Mouse (Mus musculus): ENCODE data around the gene Lmo2. TPM values are rescaled to one million over a fixed set of nuclear protein-coding genes. Genes with fewer than 3 reads are reported as not detected.
"Not testable (repeated sequence)": the region's sequence is repeated elsewhere in the genome, so short reads cannot be mapped to it uniquely, and the experiment has no call there.

Lmo2 gene
- polyA plus RNA-seq, 1 experiment from 2014 or later = 18.6 TPM

DNA sequence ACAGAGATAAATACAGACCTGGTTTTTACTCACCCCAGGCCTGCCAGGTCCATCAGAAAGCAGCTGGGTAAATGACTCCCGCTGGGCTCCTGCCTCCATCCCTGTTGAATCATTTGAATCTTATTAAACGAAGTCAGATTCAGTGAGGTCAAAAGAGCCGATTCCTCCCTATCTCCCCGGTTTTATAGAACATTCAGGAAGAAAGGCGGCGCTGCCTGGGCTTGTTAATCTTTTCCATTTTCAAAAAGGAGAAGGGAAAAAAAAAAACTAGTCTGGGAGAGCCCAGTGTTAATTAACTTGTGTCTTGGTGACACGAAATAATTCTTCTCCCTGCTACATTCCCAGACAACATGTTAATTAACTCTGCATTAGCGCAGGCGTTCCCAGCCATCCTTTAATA, 19.9 kb downstream of the Lmo2 start:
- Histone ChIP-seq H3K27me3 (peaks cover 4% of the 10 kb centered on the region; the same call in 1 of the 2 replicates), H3K4me1 (no peaks in the 10 kb centered on the region), H3K4me2 (replicated peaks) (no peak overlapping the region), H3K27ac (replicated peaks) (no peak overlapping the region), H3K9ac (no peak overlapping the region), H3K36me3 (no peaks in the 10 kb centered on the region), H3K9me3 (replicated peaks) (no peaks in the 10 kb centered on the region), H3K4me3 (replicated peaks) (no peak overlapping the region)
- WGBS = 57% methylated on average over 9 of the region's 9 CpGs
- ATAC-seq (ENCODE audit: insufficient number of reproducible peaks, low FRiP score, low TSS enrichment, low read depth) = no peak

DNA sequence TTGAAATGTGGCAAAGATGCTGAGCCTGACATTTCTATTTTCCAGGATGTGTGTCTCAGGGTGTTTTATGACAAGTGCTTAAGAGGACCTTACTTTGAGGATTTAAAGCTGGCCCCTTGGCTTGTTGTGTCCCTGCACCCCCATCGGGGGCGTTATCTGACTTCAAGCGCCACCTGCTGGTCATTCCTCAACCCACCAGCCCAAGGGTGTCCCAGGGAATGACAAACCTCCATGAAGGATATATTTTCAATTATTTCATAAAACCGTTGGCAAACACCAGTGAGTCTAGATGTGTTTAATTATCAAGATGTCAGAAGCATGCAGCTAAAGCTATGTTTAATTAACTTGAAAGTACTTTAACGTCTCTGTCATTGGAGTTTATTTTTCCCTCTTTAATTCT, 24.5 kb downstream of the Lmo2 start:
- no peak overlapping the region for H3K4me2 ChIP-seq (replicated peaks)
- H3K9me3 ChIP-seq (replicated peaks) = no peaks in the 10 kb centered on the region
- no peaks in the 10 kb centered on the region for H3K4me1 ChIP-seq
- no peaks in the 10 kb centered on the region for H3K36me3 ChIP-seq
- ATAC-seq (ENCODE audit: insufficient number of reproducible peaks, low FRiP score, low TSS enrichment, low read depth) = peak; percentile 67; the same call in 1 of the 2 replicates
- no peak overlapping the region for H3K4me3 ChIP-seq (replicated peaks)
- H3K27me3 ChIP-seq = peaks cover 4% of the 10 kb centered on the region; the same call in 1 of the 2 replicates
- H3K27ac ChIP-seq (replicated peaks) = no peak overlapping the region
- H3K9ac ChIP-seq = no peak overlapping the region
- 5% methylated on average over 5 of the region's 5 CpGs for WGBS

DNA sequence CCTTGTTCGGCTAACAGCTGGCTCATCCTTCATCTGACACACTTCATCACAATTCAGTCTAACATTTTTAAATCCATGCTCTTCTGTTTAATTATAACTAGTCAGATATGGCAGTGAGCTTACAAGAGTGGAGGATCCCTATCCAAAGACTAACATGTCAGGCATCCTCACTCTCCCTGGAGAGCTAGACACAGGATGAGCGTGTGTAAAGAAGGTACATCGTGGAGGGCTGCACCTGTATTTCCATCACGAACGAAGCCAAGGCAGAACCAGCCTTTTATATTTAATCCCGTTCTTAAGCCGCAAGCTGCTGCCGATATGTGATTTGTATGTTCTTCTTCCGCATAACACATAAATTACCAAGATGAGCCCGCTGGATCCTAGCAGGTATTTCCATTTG, 25.4 kb downstream of the Lmo2 start:
- Histone ChIP-seq H3K4me2 (replicated peaks) (no peak overlapping the region), H3K4me1 (no peaks in the 10 kb centered on the region), H3K9ac (no peak overlapping the region), H3K27me3 (peaks cover 4% of the 10 kb centered on the region; the same call in 1 of the 2 replicates), H3K9me3 (replicated peaks) (no peaks in the 10 kb centered on the region), H3K4me3 (replicated peaks) (no peak overlapping the region), H3K27ac (replicated peaks) (no peak overlapping the region), H3K36me3 (no peaks in the 10 kb centered on the region)
- ATAC-seq (ENCODE audit: insufficient number of reproducible peaks, low FRiP score, low TSS enrichment, low read depth) = no peak
- WGBS = 86% methylated on average over 10 of the region's 10 CpGs

DNA sequence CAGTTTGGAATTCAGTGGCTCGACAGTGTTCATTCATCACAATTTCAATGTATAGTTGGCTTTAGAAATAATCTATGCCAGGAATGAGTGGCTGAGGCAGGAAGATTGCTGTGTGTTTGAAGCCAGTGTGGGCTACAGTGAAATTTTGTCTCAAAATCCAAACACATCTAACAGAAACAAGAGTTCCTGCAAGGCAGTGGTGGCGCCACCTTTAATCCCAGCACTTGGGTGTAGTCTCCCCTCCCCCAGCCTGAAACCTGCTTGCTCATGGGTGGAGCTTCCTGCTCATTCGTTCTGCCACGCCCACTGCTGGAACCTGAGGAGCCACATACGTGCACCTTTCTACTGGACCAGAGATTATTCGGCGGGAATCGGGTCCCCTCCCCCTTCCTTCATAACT, 29.8 kb downstream of the Lmo2 start:
- not testable (repeated sequence) for H3K9me3 ChIP-seq (replicated peaks); H3K4me1 ChIP-seq; H3K27me3 ChIP-seq; H3K4me3 ChIP-seq (replicated peaks); H3K9ac ChIP-seq; H3K36me3 ChIP-seq; H3K4me2 ChIP-seq (replicated peaks); ATAC-seq (ENCODE audit: insufficient number of reproducible peaks, low FRiP score, low TSS enrichment, low read depth); H3K27ac ChIP-seq (replicated peaks)
- 68% methylated on average over 8 of the region's 8 CpGs for WGBS

DNA sequence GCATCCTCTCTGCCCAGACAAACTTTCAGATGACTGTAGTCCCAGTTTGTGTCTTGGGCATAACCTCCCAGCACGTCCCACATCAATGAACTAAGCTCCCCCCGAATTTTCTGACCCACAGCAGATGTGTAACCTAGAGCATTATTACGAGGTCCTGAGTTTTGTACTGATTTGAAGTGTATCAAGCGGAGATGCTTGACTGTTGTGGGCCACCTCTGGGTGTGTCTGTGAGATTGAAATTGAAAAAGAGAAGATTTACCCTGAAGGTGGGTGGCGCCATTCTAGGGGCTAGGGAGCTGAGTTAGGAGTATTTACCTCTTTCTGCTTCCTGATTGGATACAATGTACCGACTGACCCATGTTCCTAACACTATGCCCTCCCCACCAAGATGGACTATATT, 31.9 kb downstream of the Lmo2 start:
- no peak overlapping the region for H3K4me3 ChIP-seq (replicated peaks)
- WGBS = 84% methylated on average over 6 of the region's 6 CpGs
- H3K27ac ChIP-seq (replicated peaks) = no peak overlapping the region
- no peaks in the 10 kb centered on the region for H3K36me3 ChIP-seq
- H3K4me1 ChIP-seq = no peaks in the 10 kb centered on the region
- ATAC-seq (ENCODE audit: insufficient number of reproducible peaks, low FRiP score, low TSS enrichment, low read depth) = no peak
- H3K27me3 ChIP-seq = peaks cover 10% of the 10 kb centered on the region
- no peak overlapping the region for H3K9ac ChIP-seq
- H3K9me3 ChIP-seq (replicated peaks) = no peaks in the 10 kb centered on the region
- no peak overlapping the region for H3K4me2 ChIP-seq (replicated peaks)

DNA sequence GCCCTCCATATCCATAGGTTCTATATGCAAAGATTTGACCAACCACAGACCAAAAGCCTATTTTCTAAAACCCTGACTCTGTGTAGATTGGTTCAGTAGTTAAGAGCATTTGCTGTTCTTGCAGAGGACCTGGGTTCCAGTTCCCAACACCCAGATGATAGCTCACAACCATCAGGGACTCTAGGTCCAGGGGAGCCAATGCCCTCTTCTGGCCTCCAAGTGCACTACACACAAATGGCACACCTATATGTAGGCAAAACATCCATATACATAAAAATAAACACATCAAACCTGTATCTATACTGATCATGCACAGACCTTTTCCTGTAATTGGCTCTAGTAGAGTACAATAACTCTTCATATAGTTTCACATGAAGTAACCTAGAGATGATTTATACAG, 33.5 kb downstream of the Lmo2 start:
- H3K9me3 ChIP-seq (replicated peaks) = no peaks in the 10 kb centered on the region
- ATAC-seq (ENCODE audit: insufficient number of reproducible peaks, low FRiP score, low TSS enrichment, low read depth) = no peak
- no peaks in the 10 kb centered on the region for H3K36me3 ChIP-seq
- no peak overlapping the region for H3K4me2 ChIP-seq (replicated peaks)
- H3K27ac ChIP-seq (replicated peaks) = no peak overlapping the region
- no peaks in the 10 kb centered on the region for H3K4me1 ChIP-seq
- H3K4me3 ChIP-seq (replicated peaks) = no peak overlapping the region
- H3K9ac ChIP-seq = no peak overlapping the region
- peaks cover 10% of the 10 kb centered on the region for H3K27me3 ChIP-seq

DNA sequence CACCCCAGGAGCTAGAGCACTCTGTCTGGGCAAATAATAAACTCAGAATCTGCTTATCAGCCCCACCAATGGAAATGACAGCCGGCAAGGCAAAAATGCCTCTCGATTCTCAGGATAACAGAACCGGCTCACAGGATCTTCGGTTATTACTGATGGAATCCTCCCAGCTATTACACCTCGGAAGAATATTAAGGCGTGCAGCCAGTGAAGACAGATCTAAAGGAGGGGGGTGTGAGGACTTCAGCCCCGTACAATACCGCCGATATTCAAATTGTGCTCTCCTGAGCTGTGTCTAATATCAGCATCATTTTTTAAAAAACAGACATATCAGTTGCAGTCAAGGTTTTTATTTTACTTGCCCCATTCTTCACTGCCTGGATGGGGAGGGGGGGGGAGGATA, 34.4 kb downstream of the Lmo2 start:
- 66% methylated on average over 9 of the region's 9 CpGs for WGBS
- no peak overlapping the region for H3K9ac ChIP-seq
- ATAC-seq (ENCODE audit: insufficient number of reproducible peaks, low FRiP score, low TSS enrichment, low read depth) = no peak

DNA sequence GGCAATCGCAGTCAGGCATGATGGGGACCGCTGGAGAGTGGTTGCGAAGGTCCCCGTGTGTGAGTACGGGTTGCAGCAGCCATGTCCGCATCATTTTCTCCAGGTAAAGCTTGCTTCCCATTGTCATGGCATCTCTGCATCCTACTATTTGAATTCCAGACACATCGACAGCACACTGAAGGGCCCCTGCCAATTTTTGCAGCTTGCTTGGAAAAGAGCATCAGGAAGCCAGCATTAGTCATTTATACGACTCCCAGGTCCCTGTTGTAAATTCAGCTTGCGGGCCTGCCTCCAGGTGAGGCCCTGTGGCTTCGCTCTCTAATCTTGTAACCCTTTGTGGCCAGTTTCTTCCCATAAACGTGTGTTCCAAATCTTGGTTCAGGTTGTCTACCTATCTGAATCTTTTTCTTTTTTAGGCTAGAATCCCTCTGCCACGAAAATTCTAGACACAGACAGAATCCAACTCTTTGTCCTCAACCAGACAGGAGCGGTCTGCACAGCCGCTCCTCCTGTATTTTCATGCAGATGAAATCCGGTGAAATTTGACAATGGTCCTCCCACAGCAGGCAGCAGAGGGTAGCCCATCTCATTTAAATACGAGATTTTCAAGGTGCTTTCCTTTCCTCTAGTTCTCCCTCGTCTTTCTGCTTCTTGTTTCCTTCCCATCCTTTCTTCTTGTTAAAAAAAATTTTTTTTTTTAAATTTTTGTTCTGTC, 35.0 kb downstream of the Lmo2 start:
- no peak overlapping the region for H3K9ac ChIP-seq
- no peak for ATAC-seq (ENCODE audit: insufficient number of reproducible peaks, low FRiP score, low TSS enrichment, low read depth)
- H3K27ac ChIP-seq (replicated peaks) = no peak overlapping the region
- H3K36me3 ChIP-seq = no peaks in the 10 kb centered on the region
- no peaks in the 10 kb centered on the region for H3K9me3 ChIP-seq (replicated peaks)
- no peaks in the 10 kb centered on the region for H3K4me1 ChIP-seq
- WGBS = 28% methylated on average over 17 of the region's 17 CpGs
- no peak overlapping the region for H3K4me2 ChIP-seq (replicated peaks)
- H3K4me3 ChIP-seq (replicated peaks) = no peak overlapping the region
- peaks cover 10% of the 10 kb centered on the region for H3K27me3 ChIP-seq

More for the DNA sequence above, 34.4 kb downstream of the Lmo2 start:
- H3K4me1 ChIP-seq = no peaks in the 10 kb centered on the region
- no peaks in the 10 kb centered on the region for H3K9me3 ChIP-seq (replicated peaks)
- no peak overlapping the region for H3K4me3 ChIP-seq (replicated peaks)
- H3K27ac ChIP-seq (replicated peaks) = no peak overlapping the region
- no peaks in the 10 kb centered on the region for H3K36me3 ChIP-seq
- H3K4me2 ChIP-seq (replicated peaks) = no peak overlapping the region
- H3K27me3 ChIP-seq = peaks cover 10% of the 10 kb centered on the region

DNA sequence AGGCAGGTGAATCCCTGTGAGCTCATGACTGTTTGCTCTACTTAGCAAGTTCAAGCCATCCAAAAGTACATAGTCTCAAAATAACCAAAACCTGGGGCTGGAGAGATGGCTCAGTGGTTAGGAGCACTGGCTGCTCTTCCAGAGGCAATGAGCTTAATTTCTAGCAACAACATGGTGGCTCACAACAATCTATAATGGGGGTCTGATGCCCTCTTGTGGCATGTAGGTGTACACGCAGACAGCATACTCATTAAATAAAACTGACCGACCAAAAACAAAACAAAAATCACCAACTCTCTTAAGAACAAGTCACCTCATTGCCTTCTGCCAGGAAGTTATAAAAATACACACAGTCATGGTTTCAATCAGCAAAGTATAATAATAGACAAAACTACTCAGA, 43.3 kb downstream of the Lmo2 start:
- H3K9ac ChIP-seq = no peak overlapping the region
- no peak overlapping the region for H3K4me3 ChIP-seq (replicated peaks)
- H3K27me3 ChIP-seq = no peaks in the 10 kb centered on the region
- H3K36me3 ChIP-seq = no peaks in the 10 kb centered on the region
- no peak overlapping the region for H3K27ac ChIP-seq (replicated peaks)
- no peak for ATAC-seq (ENCODE audit: insufficient number of reproducible peaks, low FRiP score, low TSS enrichment, low read depth)
- WGBS = 26% methylated on average over 2 of the region's 2 CpGs
- no peaks in the 10 kb centered on the region for H3K9me3 ChIP-seq (replicated peaks)
- no peak overlapping the region for H3K4me2 ChIP-seq (replicated peaks)
- no peaks in the 10 kb centered on the region for H3K4me1 ChIP-seq

DNA sequence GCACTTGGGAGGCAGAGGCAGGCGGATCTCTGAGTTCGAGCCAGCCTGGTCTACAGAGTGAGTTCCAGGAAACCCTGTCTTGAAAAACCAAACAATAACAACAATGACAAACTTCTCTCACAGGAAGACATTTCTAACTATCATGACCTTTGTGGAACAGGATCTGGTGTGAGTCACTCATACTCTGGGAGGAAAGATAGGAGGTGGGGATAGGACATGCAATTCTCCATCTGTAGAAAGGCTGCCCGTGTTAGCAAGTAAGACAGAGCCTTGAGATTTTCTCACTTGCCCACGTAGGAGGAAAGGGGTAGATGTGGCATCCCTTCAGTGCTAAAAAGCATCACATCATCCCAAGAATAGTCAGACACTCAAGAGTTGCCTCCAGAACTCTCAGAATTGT, 44.1 kb downstream of the Lmo2 start:
- Histone ChIP-seq H3K9me3 (replicated peaks) (no peaks in the 10 kb centered on the region), H3K9ac (no peak overlapping the region), H3K4me2 (replicated peaks) (no peak overlapping the region), H3K27ac (replicated peaks) (no peak overlapping the region), H3K27me3 (no peaks in the 10 kb centered on the region), H3K36me3 (no peaks in the 10 kb centered on the region), H3K4me1 (no peaks in the 10 kb centered on the region), H3K4me3 (replicated peaks) (no peak overlapping the region)
- 74% methylated on average over 4 of the region's 4 CpGs for WGBS
- ATAC-seq (ENCODE audit: insufficient number of reproducible peaks, low FRiP score, low TSS enrichment, low read depth) = no peak

DNA sequence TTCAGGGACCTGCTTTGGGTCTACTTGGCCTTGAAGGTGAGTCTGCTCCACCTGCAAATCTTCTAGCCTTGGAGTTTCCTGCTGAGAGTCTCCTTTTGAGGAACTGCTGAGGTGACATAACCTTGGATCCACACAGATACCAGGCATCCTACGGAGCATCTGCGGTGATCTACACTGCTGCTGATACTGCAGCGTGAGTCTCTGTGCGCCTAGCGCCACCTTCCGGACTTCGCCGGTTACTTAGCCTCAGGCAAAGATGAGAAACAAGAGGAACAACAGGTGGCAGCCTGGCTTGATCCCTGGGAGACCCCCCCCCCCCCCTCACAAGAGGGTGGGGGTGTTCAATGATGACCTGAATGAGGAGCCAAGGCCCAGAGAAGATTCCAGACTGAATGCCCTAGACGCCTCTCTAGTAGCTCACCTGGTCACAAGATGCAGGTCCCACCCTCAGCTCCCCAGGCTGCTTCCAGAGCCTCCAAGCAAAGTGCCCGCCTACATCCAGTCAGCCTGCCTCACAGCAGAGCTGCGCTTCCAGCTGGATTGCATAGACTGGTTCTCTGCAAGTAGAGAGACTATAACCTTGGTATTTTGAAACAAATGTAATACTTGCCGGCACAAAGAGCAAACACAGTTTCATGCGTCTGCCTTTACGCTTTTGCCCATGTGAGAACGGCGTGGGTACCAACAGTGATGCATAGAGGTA, 45.1 kb downstream of the Lmo2 start:
- ATAC-seq (ENCODE audit: insufficient number of reproducible peaks, low FRiP score, low TSS enrichment, low read depth) = peak; percentile 39
- H3K9me3 ChIP-seq (replicated peaks) = no peaks in the 10 kb centered on the region

More for the DNA sequence above, 45.1 kb downstream of the Lmo2 start:
- H3K4me1 ChIP-seq = no peaks in the 10 kb centered on the region
- no peak overlapping the region for H3K9ac ChIP-seq
- no peak overlapping the region for H3K4me3 ChIP-seq (replicated peaks)
- H3K36me3 ChIP-seq = no peaks in the 10 kb centered on the region
- no peak overlapping the region for H3K27ac ChIP-seq (replicated peaks)
- H3K27me3 ChIP-seq = no peaks in the 10 kb centered on the region
- no peak overlapping the region for H3K4me2 ChIP-seq (replicated peaks)
- WGBS = 29% methylated on average over 16 of the region's 16 CpGs
